Mouse (Mus musculus): ENCODE measurements at regions not wholly inside any gene's neighbourhood (a gene's known extent, or its start where the extent isn't known, plus 50 kb on each side); places are given as distances from the start of the nearest gene placed in this dataset.

GRCm38 (mm10) chr2:83224018-83224417 lies 280.6 kb downstream of the Fsip2 start:
- no peak for DNase-seq

DNA sequence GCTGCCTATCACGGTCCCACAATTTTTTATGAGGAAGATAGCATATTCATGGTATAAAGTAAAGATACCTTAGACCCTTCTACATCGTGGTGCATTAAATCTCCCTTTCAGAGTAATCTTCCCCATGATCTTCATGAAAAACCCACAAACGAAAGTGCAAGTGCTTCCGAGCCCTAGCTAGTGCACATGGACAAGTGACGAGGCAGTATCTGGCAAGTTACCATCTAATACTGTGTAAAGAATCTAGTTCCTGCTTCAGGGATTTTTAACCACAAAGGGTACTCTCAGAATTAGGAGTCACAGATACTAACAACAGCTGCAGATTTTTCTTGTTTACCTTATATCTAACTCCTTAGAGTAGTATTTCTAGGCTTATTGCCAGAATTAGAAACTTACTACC lies 282.8 kb downstream of the Fsip2 start:
- DNase-seq = no peak

DNA sequence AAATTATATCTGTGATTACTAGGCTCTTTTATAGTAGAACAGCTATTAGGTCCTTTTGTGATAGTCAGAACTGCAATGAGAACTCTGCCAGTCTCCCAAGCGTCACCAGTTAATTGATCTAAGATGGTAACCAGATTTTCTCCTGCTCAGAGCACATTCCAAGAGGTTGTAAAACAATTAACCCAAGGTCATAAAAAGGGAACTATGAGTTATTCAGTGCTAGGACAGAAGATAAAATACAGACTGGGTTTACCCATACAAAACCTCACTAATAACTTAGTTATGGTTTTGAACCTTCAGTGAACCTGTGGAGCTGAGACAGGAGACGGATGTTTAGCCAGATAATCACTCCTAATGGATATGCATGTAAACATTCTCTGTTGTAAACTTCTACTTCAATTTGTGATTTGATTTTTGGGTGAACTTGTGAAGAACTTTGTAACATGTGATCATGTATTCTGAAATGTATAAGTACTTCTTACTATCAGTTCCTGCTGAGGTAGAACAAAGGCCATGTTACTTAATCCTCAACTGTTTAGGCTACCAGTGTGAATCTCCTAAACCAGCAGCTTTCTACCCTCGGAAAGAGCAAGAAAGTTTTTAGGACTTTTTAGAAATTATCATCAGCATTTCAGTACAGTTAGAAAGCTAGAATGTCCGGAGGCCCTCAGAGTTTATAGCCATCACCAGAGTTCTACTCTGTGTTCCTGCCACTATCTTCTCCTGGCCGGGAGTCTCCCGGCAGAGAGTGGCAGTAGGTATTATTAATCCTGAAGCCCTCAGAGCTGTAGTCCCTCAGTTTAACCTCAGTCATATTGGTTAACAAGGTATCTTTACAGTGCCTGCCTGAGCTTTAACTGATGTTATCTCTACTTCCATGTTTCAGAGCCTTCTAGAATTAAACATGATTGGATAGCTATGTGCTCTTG lies 308.0 kb downstream of the Fsip2 start:
- no peak for DNase-seq

DNA sequence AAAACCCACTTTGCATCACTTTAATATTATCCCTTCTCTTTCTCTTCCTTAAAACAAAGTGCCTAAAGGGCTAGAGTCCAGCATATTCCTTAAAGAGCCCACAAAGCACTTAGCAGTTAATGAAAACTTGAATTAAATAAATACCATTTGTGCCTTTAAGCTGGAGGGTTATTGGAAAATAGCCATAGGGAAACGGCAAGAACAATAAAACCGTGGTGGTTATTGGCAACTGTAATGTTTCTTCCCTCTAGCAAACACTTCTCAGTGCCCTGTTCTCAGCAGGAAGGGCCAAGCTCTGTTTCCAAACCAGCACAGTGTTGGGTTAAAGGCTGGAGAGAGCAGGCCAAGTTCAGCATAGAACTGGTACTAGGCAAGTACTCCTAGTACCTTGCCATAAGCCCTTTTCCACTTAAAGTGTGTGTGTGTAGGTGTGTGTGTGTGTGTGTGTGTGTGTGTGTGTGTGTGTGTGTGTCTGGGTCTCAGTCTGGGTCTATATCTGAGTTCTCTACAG lies 313.4 kb downstream of the Fsip2 start:
- peak in 1 of 2 experiments; percentile 9 for DNase-seq

DNA sequence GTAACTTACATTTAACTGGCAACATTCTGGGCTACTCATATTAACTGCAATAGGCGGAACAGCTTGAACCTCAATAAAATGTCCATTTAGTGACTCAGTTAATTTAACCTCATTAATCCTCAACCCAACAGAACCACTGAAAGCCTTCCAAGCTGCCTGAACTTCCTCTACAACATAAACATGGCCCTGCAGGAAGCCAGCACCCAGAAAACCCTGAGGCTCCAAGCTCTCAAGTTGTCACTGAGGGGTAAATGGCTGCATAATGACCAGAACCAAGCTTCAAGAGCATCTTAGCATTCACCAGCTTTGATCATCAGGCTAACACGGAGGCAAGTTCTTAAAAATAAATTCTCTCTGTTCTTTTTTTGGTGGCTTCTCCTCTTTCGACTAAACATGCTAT lies 315.2 kb downstream of the Fsip2 start:
- DNase-seq = no peak

DNA sequence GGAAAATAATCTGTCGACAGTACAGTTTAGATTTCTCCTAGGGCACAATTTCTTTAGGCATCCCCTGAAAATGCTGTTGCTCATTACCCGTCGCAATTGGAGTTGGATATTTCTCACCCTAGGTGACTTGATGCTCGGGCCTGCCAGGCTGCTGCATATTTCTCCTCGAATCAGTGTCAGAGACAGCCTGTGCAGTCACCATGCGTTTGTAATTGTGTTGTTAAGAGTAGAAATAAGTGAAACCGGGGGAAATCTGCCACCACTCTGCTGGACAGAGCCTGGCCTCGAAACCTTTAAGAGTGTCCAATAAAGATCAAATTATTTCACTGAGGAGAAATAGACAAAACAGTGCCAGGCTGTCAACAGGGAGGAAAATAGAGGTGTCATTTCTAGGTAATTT lies 340.7 kb upstream of the Zc3h15 start:
- DNase-seq = no peak

DNA sequence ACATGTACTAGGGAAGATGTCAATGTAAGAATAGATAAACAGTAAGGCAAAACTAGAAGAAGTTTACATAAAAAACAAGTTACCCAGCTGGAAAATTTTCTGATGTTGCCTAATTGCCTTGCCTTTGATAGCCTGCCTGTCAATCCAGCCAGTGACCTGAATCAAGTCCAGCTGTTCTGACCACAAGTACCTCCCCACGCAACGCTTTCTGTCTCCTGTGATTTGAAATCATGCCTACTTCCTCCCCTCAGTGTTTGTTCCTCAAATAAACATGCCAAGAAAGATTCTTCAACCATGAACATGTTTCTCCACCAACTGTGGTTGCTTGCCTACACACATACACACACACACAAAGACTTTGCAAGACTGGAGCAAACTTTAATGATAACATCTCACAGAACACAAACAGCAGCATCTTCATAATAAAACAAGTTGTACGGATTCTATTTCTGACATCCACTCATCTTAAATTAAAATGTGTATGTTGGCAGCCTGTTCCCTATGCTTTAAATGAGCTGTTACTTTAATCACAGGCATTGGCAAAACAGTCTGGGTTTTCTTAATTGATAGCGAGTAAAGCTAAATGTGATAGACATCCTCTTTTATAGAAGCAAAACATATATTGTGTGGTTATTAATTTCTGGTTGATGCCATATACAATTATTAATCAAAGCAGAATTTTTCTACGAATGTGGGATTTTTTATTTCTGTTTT lies 312.0 kb upstream of the Zc3h15 start:
- DNase-seq = peak in 1 of 2 experiments; percentile 1

GRCm38 (mm10) chr2:83332770-83333157 lies 311.5 kb upstream of the Zc3h15 start:
- no peak for DNase-seq

- no peak for DNase-seq
Measured at GRCm38 (mm10) chr2:83337364-83337763, 306.9 kb upstream of the Zc3h15 start.

DNA sequence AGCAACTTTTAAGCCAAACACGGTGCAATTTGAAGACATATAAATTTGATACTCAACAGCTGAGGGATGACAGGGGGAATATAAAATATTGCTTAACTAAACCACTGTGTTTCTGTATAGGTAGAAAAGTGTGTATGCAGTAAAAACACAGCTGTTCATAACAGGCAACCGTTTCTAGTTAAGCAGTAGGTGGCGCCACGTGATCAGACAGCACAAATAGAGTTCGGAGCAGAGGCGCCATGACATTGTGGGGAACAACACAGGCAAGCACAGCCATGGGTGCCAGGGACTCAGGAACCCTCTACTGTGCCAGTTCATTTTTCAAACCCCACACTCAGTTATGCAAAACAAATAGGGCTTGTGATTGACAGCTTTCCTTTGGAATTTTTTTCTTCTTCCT lies 304.1 kb upstream of the Zc3h15 start:
- no peak for DNase-seq
